Comparison of ENCODE assay signal across 8 mouse cellular contexts in the genomic region with DNA sequence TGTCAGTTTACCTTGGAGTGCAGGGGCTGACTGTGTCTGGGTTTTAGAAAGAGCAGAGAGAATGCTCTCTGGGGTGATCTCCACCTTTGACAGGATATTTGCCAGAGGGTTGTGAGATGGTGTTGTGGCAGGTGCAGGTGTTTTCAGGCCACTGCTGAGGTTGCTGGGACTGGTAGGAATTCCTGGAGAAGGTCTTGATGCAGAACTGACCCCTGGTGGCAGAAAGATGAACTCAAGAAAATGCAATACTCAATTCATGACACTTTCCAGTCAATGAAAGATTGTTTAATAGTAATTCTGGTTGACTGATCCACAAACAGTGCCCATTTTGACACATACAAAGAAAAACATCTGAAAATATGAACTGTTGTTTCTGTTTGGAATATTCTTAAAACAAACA. TPM values are rescaled to one million over a fixed set of nuclear protein-coding genes. Genes with fewer than 3 reads are reported as not detected.
DNase-seq lines count a peak whose midpoint lies in the region; TF ChIP-seq lines count a peak whose summit lies in the region.

No protein-coding gene starts in this region.

- peak; percentile 22 to 65 for DNase-seq in heart, adult 18-20 months
- DNase-seq in heart, adult 11 months: no peak
- DNase-seq in 416B (ENCODE audit: low read depth): peak; percentile 44
- DNase-seq in MEL-GATA-1-ER (ENCODE audit: extremely low read depth, low read depth): peak; percentile 21
- DNase-seq in lung, adult 2 months: no peak
- no peak for DNase-seq in right cerebral cortex, postnatal 14 days
- DNase-seq in layer of hippocampus, adult 8-10 months (ENCODE audit: low spot score in 2 of 2): no peak
- no peak for DNase-seq in layer of hippocampus, postnatal 36 days

- TF ChIP-seq POLR2A in lung, adult 2 months (IDR thresholded peaks at IDR 0.05; ENCODE audit: borderline replicate concordance, extremely low read depth, low read depth, low read length): no peak

- H3K4me1 ChIP-seq in lung, adult 2 months (ENCODE audit: control insufficient read depth, insufficient read depth, low read length): no peaks in the 10 kb centered on the region

- TF ChIP-seq CTCF in lung, adult 2 months (IDR thresholded peaks at IDR 0.05; ENCODE audit: insufficient read depth, low read length): peak; percentile 44; the same call in 1 of the 2 replicates

- no peak overlapping the region for H3K4me3 ChIP-seq in lung, adult 2 months (replicated peaks; ENCODE audit: extremely low read depth, low read depth, low read length)

RNA-seq across cellular contexts. Expression of a gene that starts 12.0 kb away (rescaled TPM):
- total RNA-seq in heart, adult 18-20 months (2021): 10 to 100 TPM; 44.4 to 49.4 TPM
- 21.6 and 25.7 TPM in 2 replicates for polyA plus RNA-seq in lung, adult 2 months (2012; rRNA removed)
- total RNA-seq in layer of hippocampus, adult 8-10 months (2022): 10 to 100 TPM; 36.5 to 52.9 (median 41.8) TPM
- total RNA-seq in layer of hippocampus, postnatal 36 days (2021): 10 to 100 TPM; 39.4 to 51.2 TPM

RNA-seq across cellular contexts. Expression of a gene that starts 32.6 kb away (rescaled TPM):
- total RNA-seq in heart, adult 18-20 months (2021): 10 to 100 TPM; 46.4 to 52.7 TPM
- polyA plus RNA-seq in lung, adult 2 months (2012; rRNA removed): 465 and 807 TPM in 2 replicates
- total RNA-seq in layer of hippocampus, adult 8-10 months (2022): 10 to 100 TPM in 3 of 4 experiments, 1 to 10 TPM in 1; 9.7 to 13.9 (median 11.8) TPM
- total RNA-seq in layer of hippocampus, postnatal 36 days (2021): 10 to 100 TPM in 1 of 2 experiments, 1 to 10 TPM in 1; 8.4 to 10.5 TPM

RNA-seq across cellular contexts. Expression of a gene that starts 46.7 kb away (rescaled TPM):
- 10 to 100 TPM; 42.5 to 44.6 TPM for total RNA-seq in heart, adult 18-20 months (2021)
- 10.0 and 12.1 TPM in 2 replicates for polyA plus RNA-seq in lung, adult 2 months (2012; rRNA removed)
- 10 to 100 TPM; 62.4 to 73.3 (median 71.2) TPM for total RNA-seq in layer of hippocampus, adult 8-10 months (2022)
- total RNA-seq in layer of hippocampus, postnatal 36 days (2021): 10 to 100 TPM; 68.5 to 71.8 TPM

Comparison
In these comparisons a context has a peak if more than half of its experiments do, and no peak if none do; other contexts are left out.
1. DNase-seq: peak in heart, adult 18-20 months (2 of 2), 416B (single experiment) and MEL-GATA-1-ER (single experiment); none in heart, adult 11 months (single experiment), lung, adult 2 months (single experiment), right cerebral cortex, postnatal 14 days (single experiment), layer of hippocampus, adult 8-10 months (0 of 2) and layer of hippocampus, postnatal 36 days (0 of 2).